Mouse (Mus musculus) lung, embryonic 14.5 days (tissue): ENCODE data around the gene Tbcd. TPM values are rescaled to one million over a fixed set of nuclear protein-coding genes. Genes with fewer than 3 reads are reported as not detected.
A peak's percentile ranks its signal among the peaks of the same experiment; 100 is the strongest.

Experiments
- ATAC-seq: fragments of 200-750 bp; cut with Nextera tagmentation; 2 replicates; pipeline ENCODE4 v1.8.0; 2017; ENCODE audit warnings: mild to moderate bottlenecking, moderate TSS enrichment, moderate library complexity; ENCODE audit not compliant: insufficient read depth
- DNase-seq: peaks from one replicate; pipeline ENCODE4 v3.0.0-alpha.2; 2015
- H3K27ac ChIP-seq: fragments of 300-500 bp; sonication (generic); 2 replicates; pipeline ENCODE4 v1.5.1; 2014; ENCODE audit warnings: low read depth, mild to moderate bottlenecking, moderate library complexity
- H3K27me3 ChIP-seq: fragments of 300-500 bp; sonication (generic); 2 replicates; pipeline ENCODE4 v1.6.1; 2014; ENCODE audit warnings: low read length, control low read depth; ENCODE audit not compliant: insufficient read depth
- H3K36me3 ChIP-seq: fragments of 300-500 bp; sonication (generic); 2 replicates; pipeline ENCODE4 v1.6.1; 2014; ENCODE audit warnings: control low read depth; ENCODE audit not compliant: insufficient read depth
- H3K4me1 ChIP-seq: fragments of 300-500 bp; sonication (generic); 2 replicates; pipeline ENCODE4 v1.6.1; 2014; ENCODE audit warnings: antibody characterized with exemption, control low read depth; ENCODE audit not compliant: insufficient read depth
- H3K4me2 ChIP-seq: fragments of 300-500 bp; sonication (generic); 2 replicates; pipeline ENCODE4 v1.6.1; 2014; ENCODE audit warnings: mild to moderate bottlenecking
- H3K4me3 ChIP-seq: fragments of 300-500 bp; sonication (generic); 2 replicates; pipeline ENCODE4 v1.5.1; 2014; ENCODE audit warnings: low read depth, low read length
- H3K9ac ChIP-seq: fragments of 300-500 bp; sonication (generic); 2 replicates; pipeline ENCODE4 v1.6.1; 2014
- H3K9me3 ChIP-seq: fragments of 300-500 bp; sonication (generic); 2 replicates; pipeline ENCODE4 v1.6.1; 2016; ENCODE audit warnings: low read depth, low read length, control low read depth
- CTCF ChIP-seq: IDR thresholded peaks from 2 replicates; pipeline ENCODE4 v1.5.1; 2016; ENCODE audit warnings: antibody characterized with exemption, low read depth
- WGBS: fragments of 180-500 bp; shearing (Covaris S2); extraction: QIAGEN DNeasy Blood & Tissue Kit; methylation state at CpG from one replicate; pipeline ENCODE4 v1.1.7; 2014; 5-methylcytosine and 5-hydroxymethylcytosine counted together
- polyA plus RNA-seq: library from polyadenylated mRNA; unstranded; fragments of >200 nt; fragmentation: Nextera tagmentation; extraction: Ambion mirVana; gene quantifications from 2 replicates; pipeline ENCODE4 v1.2.1, GENCODE M21; 2014

The Tbcd gene
- polyA plus RNA-seq, 1 experiment from 2014 or later: 41.3 TPM

- H3K9ac ChIP-seq: no peak overlapping the region
- ATAC-seq: no peak
- 77% methylated on average over 17 of the region's 17 CpGs for WGBS
- no peak for TF ChIP-seq CTCF
- H3K27me3 ChIP-seq: no peaks in the 10 kb centered on the region
- H3K9me3 ChIP-seq: no peaks in the 10 kb centered on the region
- no peak for DNase-seq
- no peak overlapping the region for H3K4me3 ChIP-seq
- 0 out of 2 replicates have a peak, but pooled peaks cover 2% of the 10 kb centered on the region for H3K36me3 ChIP-seq
- H3K4me2 ChIP-seq: no peak overlapping the region
- no peak overlapping the region for H3K27ac ChIP-seq
- H3K4me1 ChIP-seq: no peaks in the 10 kb centered on the region
These were observed 66.1 kb downstream of the Tbcd start for GRCm38 (mm10) chr11:121517687-121518465.

GRCm38 (mm10) chr11:121519131-121519530 is 67.4 kb downstream of the Tbcd start, which contains the start of gene Zfp750:
TSS of gene Zfp750 (minus strand) at chr11:121519333.
- no peak for ATAC-seq
- Histone ChIP-seq H3K4me2 (no peak within 1 kb of the TSS), H3K27me3 (no peaks in the 10 kb centered on the region), H3K4me3 (no peak within 1 kb of the TSS), H3K27ac (no peak within 1 kb of the TSS), H3K9me3 (no peaks in the 10 kb centered on the region), H3K4me1 (no peaks in the 10 kb centered on the region), H3K36me3 (no peaks in the 10 kb centered on the region), H3K9ac (no peak within 1 kb of the TSS)
- peak; percentile 41 for DNase-seq
- no peak for TF ChIP-seq CTCF
- WGBS: 40% methylated on average over 10 of the region's 10 CpGs

- ATAC-seq: no peak
- no peak overlapping the region for H3K27ac ChIP-seq
- H3K9me3 ChIP-seq: no peaks in the 10 kb centered on the region
- H3K27me3 ChIP-seq: no peaks in the 10 kb centered on the region
- no peaks in the 10 kb centered on the region for H3K4me1 ChIP-seq
- H3K4me2 ChIP-seq: no peak overlapping the region
- no peak for TF ChIP-seq CTCF
- H3K9ac ChIP-seq: no peak overlapping the region
- no peak for DNase-seq
- H3K4me3 ChIP-seq: no peak overlapping the region
- 75% methylated on average over 7 of the region's 7 CpGs for WGBS
- H3K36me3 ChIP-seq: no peaks in the 10 kb centered on the region
These were observed 68.0 kb downstream of the Tbcd start for GRCm38 (mm10) chr11:121519703-121520102.

- no peak for ATAC-seq
- TF ChIP-seq CTCF: no peak
- Histone ChIP-seq H3K27ac (no peak overlapping the region), H3K9me3 (no peaks in the 10 kb centered on the region), H3K36me3 (no peaks in the 10 kb centered on the region), H3K4me2 (no peak overlapping the region), H3K9ac (no peak overlapping the region), H3K27me3 (no peaks in the 10 kb centered on the region), H3K4me1 (no peaks in the 10 kb centered on the region), H3K4me3 (no peak overlapping the region)
- no peak for DNase-seq
- WGBS: 68% methylated on average over 2 of the region's 2 CpGs
These were observed 69.0 kb downstream of the Tbcd start for GRCm38 (mm10) chr11:121520761-121521160.

- no peak for ATAC-seq
- Histone ChIP-seq H3K27ac (no peak overlapping the region), H3K4me3 (no peak overlapping the region), H3K36me3 (no peaks in the 10 kb centered on the region), H3K9me3 (no peaks in the 10 kb centered on the region), H3K4me1 (no peaks in the 10 kb centered on the region), H3K9ac (no peak overlapping the region), H3K27me3 (no peaks in the 10 kb centered on the region), H3K4me2 (no peak overlapping the region)
- WGBS: 75% methylated on average over 4 of the region's 4 CpGs
- TF ChIP-seq CTCF: no peak
- no peak for DNase-seq
These were observed 70.5 kb downstream of the Tbcd start for GRCm38 (mm10) chr11:121522156-121522762.

- TF ChIP-seq CTCF: no peak
- 0 out of 2 replicates have a peak overlapping the region, but pooled peaks have one; percentile 27 for H3K27ac ChIP-seq
- WGBS: 62% methylated on average over 7 of the region's 7 CpGs
- no peak overlapping the region for H3K4me2 ChIP-seq
- H3K9ac ChIP-seq: no peak overlapping the region
- H3K4me1 ChIP-seq: no peaks in the 10 kb centered on the region
- H3K36me3 ChIP-seq: no peaks in the 10 kb centered on the region
- H3K4me3 ChIP-seq: no peak overlapping the region
- H3K27me3 ChIP-seq: no peaks in the 10 kb centered on the region
- DNase-seq: no peak
- ATAC-seq: no peak
- no peaks in the 10 kb centered on the region for H3K9me3 ChIP-seq
These were observed 72.4 kb downstream of the Tbcd start for GRCm38 (mm10) chr11:121524191-121524590.

GRCm38 (mm10) chr11:121529747-121530146 is 78.0 kb downstream of the Tbcd start:
- ATAC-seq: no peak
- 84% methylated on average over 3 of the region's 3 CpGs for WGBS
- Histone ChIP-seq H3K9me3 (no peaks in the 10 kb centered on the region), H3K4me3 (no peak overlapping the region), H3K36me3 (no peaks in the 10 kb centered on the region), H3K4me2 (no peak overlapping the region), H3K9ac (no peak overlapping the region), H3K27me3 (no peaks in the 10 kb centered on the region), H3K27ac (no peak overlapping the region), H3K4me1 (no peaks in the 10 kb centered on the region)
- no peak for TF ChIP-seq CTCF
- no peak for DNase-seq
